Mouse (Mus musculus): Measurements from ENCODE around the gene Dpp6. TPM values are rescaled to one million over a fixed set of nuclear protein-coding genes. Genes with fewer than 3 reads are reported as not detected.

The Dpp6 gene
- polyA plus RNA-seq, 1 experiment, result 0.01 TPM

DNA sequence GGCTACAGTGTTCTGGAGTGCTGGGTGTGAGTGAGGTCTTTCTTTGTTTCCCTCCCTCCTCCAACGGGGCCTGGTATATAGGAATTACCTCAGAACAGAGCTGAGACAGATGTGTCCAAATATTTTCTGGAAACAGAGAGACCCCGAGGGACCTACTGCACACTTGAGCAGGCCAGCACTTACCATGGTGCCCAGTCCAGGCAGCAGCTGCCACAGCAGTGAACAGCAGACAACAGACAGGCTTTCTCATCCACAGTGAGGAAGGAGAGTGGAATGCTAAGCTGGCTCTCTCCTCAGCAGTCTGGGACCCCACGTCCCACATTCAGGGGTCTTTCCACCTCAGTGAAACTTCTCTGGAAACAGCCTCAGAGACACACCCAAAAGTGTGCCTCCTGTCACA is 606.8 kb downstream of the Dpp6 start:
- TF ChIP-seq USF1 (IDR thresholded peaks at IDR 0.05; ENCODE audit: low read depth), result no peak
- no peak for TF ChIP-seq MYOG (IDR thresholded peaks at IDR 0.05; ENCODE audit: control insufficient read depth, extremely low read depth, insufficient read length)
- no peak for TF ChIP-seq FOSL1 (IDR thresholded peaks at IDR 0.05; ENCODE audit: insufficient read depth, low read length, poor library complexity, severe bottlenecking)
- TF ChIP-seq CEBPB (IDR thresholded peaks at IDR 0.05; ENCODE audit: low read depth), result no peak
- no peak for TF ChIP-seq MAX (IDR thresholded peaks at IDR 0.05)
- TF ChIP-seq MYOD1 (IDR thresholded peaks at IDR 0.05; ENCODE audit: control insufficient read depth, insufficient read length, low read depth), result no peak
- TF ChIP-seq CTCF (IDR thresholded peaks at IDR 0.05; ENCODE audit: control insufficient read depth, insufficient read depth, insufficient read length), result no peak
- Histone ChIP-seq H3K79me2 (ENCODE audit: control insufficient read depth, insufficient read depth) (no peaks in the 10 kb centered on the region), H3K4me3 (ENCODE audit: insufficient read depth, poor library complexity, severe bottlenecking) (no peak overlapping the region), H3K79me3 (ENCODE audit: low read depth) (no peaks in the 10 kb centered on the region), H3ac (ENCODE audit: control insufficient read depth, insufficient read length, low read depth) (no peak overlapping the region), H3K27me3 (ENCODE audit: control insufficient read depth, insufficient read depth, insufficient read length) (no peaks in the 10 kb centered on the region), H3K36me3 (ENCODE audit: control insufficient read depth, insufficient read depth) (no peaks in the 10 kb centered on the region)

- Histone ChIP-seq H3K4me3 (ENCODE audit: insufficient read depth, poor library complexity, severe bottlenecking) (no peak overlapping the region), H3K79me2 (ENCODE audit: control insufficient read depth, insufficient read depth) (no peaks in the 10 kb centered on the region), H3K79me3 (ENCODE audit: low read depth) (no peaks in the 10 kb centered on the region), H3K36me3 (ENCODE audit: control insufficient read depth, insufficient read depth) (no peaks in the 10 kb centered on the region), H3ac (ENCODE audit: control insufficient read depth, insufficient read length, low read depth) (no peak overlapping the region), H3K27me3 (ENCODE audit: control insufficient read depth, insufficient read depth, insufficient read length) (no peaks in the 10 kb centered on the region)
- TF ChIP-seq CEBPB (IDR thresholded peaks at IDR 0.05; ENCODE audit: low read depth) (no peak), MYOD1 (IDR thresholded peaks at IDR 0.05; ENCODE audit: control insufficient read depth, insufficient read length, low read depth) (no peak), MAX (IDR thresholded peaks at IDR 0.05) (no peak), CTCF (IDR thresholded peaks at IDR 0.05; ENCODE audit: control insufficient read depth, insufficient read depth, insufficient read length) (no peak), FOSL1 (IDR thresholded peaks at IDR 0.05; ENCODE audit: insufficient read depth, low read length, poor library complexity, severe bottlenecking) (no peak), MYOG (IDR thresholded peaks at IDR 0.05; ENCODE audit: control insufficient read depth, extremely low read depth, insufficient read length) (no peak)
Observed at GRCm38 (mm10) chr5:27424484-27425080, 607.6 kb downstream of the Dpp6 start.

- Histone ChIP-seq H3ac (ENCODE audit: control insufficient read depth, insufficient read length, low read depth) (no peak overlapping the region), H3K79me3 (ENCODE audit: low read depth) (no peaks in the 10 kb centered on the region), H3K4me3 (ENCODE audit: insufficient read depth, poor library complexity, severe bottlenecking) (no peak overlapping the region), H3K36me3 (ENCODE audit: control insufficient read depth, insufficient read depth) (no peaks in the 10 kb centered on the region), H3K79me2 (ENCODE audit: control insufficient read depth, insufficient read depth) (no peaks in the 10 kb centered on the region), H3K27me3 (ENCODE audit: control insufficient read depth, insufficient read depth, insufficient read length) (no peaks in the 10 kb centered on the region)
- TF ChIP-seq MAX (IDR thresholded peaks at IDR 0.05) (no peak), MYOD1 (IDR thresholded peaks at IDR 0.05; ENCODE audit: control insufficient read depth, insufficient read length, low read depth) (peak; percentile 50), CTCF (IDR thresholded peaks at IDR 0.05; ENCODE audit: control insufficient read depth, insufficient read depth, insufficient read length) (no peak)
Observed at GRCm38 (mm10) chr5:27426200-27426599, 609.2 kb downstream of the Dpp6 start.

GRCm38 (mm10) chr5:27433584-27433983 is 616.6 kb downstream of the Dpp6 start:
- Histone ChIP-seq H3K36me3 (ENCODE audit: control insufficient read depth, insufficient read depth) (no peaks in the 10 kb centered on the region), H3K27me3 (ENCODE audit: control insufficient read depth, insufficient read depth, insufficient read length) (no peaks in the 10 kb centered on the region), H3K79me2 (ENCODE audit: control insufficient read depth, insufficient read depth) (no peaks in the 10 kb centered on the region), H3K79me3 (ENCODE audit: low read depth) (no peaks in the 10 kb centered on the region), H3ac (ENCODE audit: control insufficient read depth, insufficient read length, low read depth) (no peak overlapping the region), H3K4me3 (ENCODE audit: insufficient read depth, poor library complexity, severe bottlenecking) (no peak overlapping the region)
- TF ChIP-seq CTCF (IDR thresholded peaks at IDR 0.05; ENCODE audit: control insufficient read depth, insufficient read depth, insufficient read length), result no peak
- TF ChIP-seq MYOD1 (IDR thresholded peaks at IDR 0.05; ENCODE audit: control insufficient read depth, insufficient read length, low read depth), result no peak
- TF ChIP-seq USF1 (IDR thresholded peaks at IDR 0.05; ENCODE audit: low read depth), result no peak
- TF ChIP-seq MAX (IDR thresholded peaks at IDR 0.05), result no peak
- no peak for TF ChIP-seq MYOG (IDR thresholded peaks at IDR 0.05; ENCODE audit: control insufficient read depth, extremely low read depth, insufficient read length)
- no peak for TF ChIP-seq FOSL1 (IDR thresholded peaks at IDR 0.05; ENCODE audit: insufficient read depth, low read length, poor library complexity, severe bottlenecking)
- no peak for TF ChIP-seq CEBPB (IDR thresholded peaks at IDR 0.05; ENCODE audit: low read depth)

DNA sequence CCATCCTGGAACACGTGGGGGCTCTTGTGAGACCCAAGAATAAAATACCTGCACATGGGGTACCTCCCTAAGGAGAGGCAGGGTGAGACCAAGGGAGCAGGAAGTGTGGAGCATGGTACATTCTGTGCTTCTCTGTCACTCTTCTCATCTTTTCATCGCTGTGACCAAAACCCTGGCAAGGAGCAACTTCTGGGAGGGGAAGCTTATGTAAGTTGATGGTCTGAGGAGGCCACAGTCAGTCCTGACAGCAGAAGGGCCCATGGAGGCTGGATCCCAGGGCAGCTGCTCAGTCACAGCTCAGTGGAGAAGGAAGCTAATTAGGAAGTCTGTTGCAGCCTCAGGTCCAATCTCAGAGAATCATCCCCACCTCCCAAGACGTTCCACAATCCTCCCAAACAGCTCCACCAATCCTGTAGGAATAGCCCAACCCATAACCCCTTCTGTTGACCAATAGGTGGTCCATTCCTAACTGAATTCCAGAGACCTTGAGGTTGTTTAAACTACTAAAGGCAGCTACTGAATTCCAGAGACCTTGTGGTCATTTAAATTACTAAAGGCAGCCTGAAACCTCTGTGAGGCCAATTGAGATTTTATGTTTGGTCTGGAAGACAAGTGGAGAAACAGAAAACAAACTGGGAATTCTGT is 636.3 kb downstream of the Dpp6 start:
- Histone ChIP-seq H3ac (ENCODE audit: control insufficient read depth, insufficient read length, low read depth) (no peak overlapping the region), H3K36me3 (ENCODE audit: control insufficient read depth, insufficient read depth) (no peaks in the 10 kb centered on the region), H3K79me3 (ENCODE audit: low read depth) (no peaks in the 10 kb centered on the region), H3K79me2 (ENCODE audit: control insufficient read depth, insufficient read depth) (no peaks in the 10 kb centered on the region), H3K4me3 (ENCODE audit: insufficient read depth, poor library complexity, severe bottlenecking) (no peak overlapping the region), H3K27me3 (ENCODE audit: control insufficient read depth, insufficient read depth, insufficient read length) (no peaks in the 10 kb centered on the region)
- TF ChIP-seq MAX (IDR thresholded peaks at IDR 0.05), result no peak
- no peak for TF ChIP-seq USF1 (IDR thresholded peaks at IDR 0.05; ENCODE audit: low read depth)
- no peak for TF ChIP-seq FOSL1 (IDR thresholded peaks at IDR 0.05; ENCODE audit: insufficient read depth, low read length, poor library complexity, severe bottlenecking)
- no peak for TF ChIP-seq MYOD1 (IDR thresholded peaks at IDR 0.05; ENCODE audit: control insufficient read depth, insufficient read length, low read depth)
- TF ChIP-seq CEBPB (IDR thresholded peaks at IDR 0.05; ENCODE audit: low read depth), result no peak
- TF ChIP-seq CTCF (IDR thresholded peaks at IDR 0.05; ENCODE audit: control insufficient read depth, insufficient read depth, insufficient read length), result no peak
- no peak for TF ChIP-seq MYOG (IDR thresholded peaks at IDR 0.05; ENCODE audit: control insufficient read depth, extremely low read depth, insufficient read length)

Data from C2C12 (cell line).